Mouse (Mus musculus): ENCODE measurements around the gene Hist1h1e. TPM values are rescaled to one million over a fixed set of nuclear protein-coding genes. Genes with fewer than 3 reads are reported as not detected.
"Not testable (repeated sequence)": the region's sequence is repeated elsewhere in the genome, so short reads cannot be mapped to it uniquely, and the experiment has no call there.

Hist1h1e gene
- 18.4 and 19.5 TPM in 2 replicates for polyA plus RNA-seq (2016; fragmentation: Nextera tagmentation; extraction: Ambion mirVana)

DNA sequence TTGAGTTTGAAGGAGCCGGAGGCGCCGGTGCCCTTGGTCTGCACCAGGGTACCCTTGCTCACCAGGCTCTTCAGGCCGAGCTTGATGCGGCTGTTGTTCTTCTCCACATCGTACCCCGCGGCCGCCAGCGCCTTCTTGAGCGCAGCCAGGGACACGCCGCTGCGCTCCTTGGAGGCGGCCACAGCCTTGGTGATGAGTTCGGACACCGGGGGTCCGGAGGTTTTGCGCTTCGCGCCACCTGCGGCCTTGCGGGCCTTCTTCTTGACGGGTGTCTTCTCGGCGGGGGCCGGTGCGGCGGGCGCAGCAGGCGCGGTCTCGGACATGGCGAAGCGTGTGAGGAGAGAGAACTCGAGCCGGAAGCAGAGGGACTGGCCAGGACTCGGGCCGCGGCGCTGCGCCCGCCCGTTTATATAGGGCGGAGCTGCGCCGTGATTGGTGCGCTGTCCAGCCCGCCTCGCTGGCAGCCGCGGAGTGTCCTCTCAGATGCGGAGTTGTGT lies at the start of gene Hist1h1e:
Hist1h1e (minus strand) TSS at position 384 of the 497 bp plus-strand sequence.
- peak within 1 kb of the TSS; percentile 76 for H3K4me3 ChIP-seq
- under 1% methylated on average over 53 of the region's 53 CpGs for WGBS

DNA sequence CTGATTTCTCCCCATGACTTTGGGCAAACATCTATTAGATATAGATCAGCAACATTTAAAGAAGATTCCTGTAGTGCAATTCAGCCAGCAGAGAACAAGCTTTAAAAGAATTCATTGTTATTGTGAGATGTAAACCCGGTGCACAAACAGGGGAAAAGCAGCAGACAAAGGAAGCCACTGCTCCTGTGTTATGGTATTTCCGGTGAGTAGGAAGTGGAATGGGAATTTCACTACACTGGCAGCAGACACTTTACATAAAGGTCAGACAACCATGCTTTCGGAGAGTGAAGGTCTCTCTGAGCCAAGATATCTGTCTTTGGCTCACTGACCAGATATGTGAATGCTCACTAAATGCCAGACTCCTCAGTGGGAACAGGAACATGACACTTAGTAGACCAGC lies 40.2 kb upstream of the Hist1h1e start:
- no peaks in the 10 kb centered on the region for H3K9me3 ChIP-seq
- DNase-seq (ENCODE audit: low spot score): no peak
- no peak overlapping the region for H3K27ac ChIP-seq (replicated peaks)
- no peaks in the 10 kb centered on the region for H3K27me3 ChIP-seq (replicated peaks; ENCODE audit: low read depth, poor library complexity, severe bottlenecking)
- WGBS: 80% methylated on average over 3 of the region's 3 CpGs
- H3K36me3 ChIP-seq (replicated peaks): no peaks in the 10 kb centered on the region
- no peak overlapping the region for H3K4me3 ChIP-seq
- H3K4me1 ChIP-seq: no peaks in the 10 kb centered on the region

More for the DNA sequence above, at the start of gene Hist1h1e:
- not testable (repeated sequence) for H3K36me3 ChIP-seq (replicated peaks); H3K9me3 ChIP-seq; H3K27me3 ChIP-seq (replicated peaks; ENCODE audit: low read depth, poor library complexity, severe bottlenecking)
- Histone ChIP-seq H3K27ac (replicated peaks) (peak within 1 kb of the TSS; percentile 97), H3K4me1 (peaks cover 18% of the 10 kb centered on the region)
- DNase-seq (ENCODE audit: low spot score): peak; percentile 92

DNA sequence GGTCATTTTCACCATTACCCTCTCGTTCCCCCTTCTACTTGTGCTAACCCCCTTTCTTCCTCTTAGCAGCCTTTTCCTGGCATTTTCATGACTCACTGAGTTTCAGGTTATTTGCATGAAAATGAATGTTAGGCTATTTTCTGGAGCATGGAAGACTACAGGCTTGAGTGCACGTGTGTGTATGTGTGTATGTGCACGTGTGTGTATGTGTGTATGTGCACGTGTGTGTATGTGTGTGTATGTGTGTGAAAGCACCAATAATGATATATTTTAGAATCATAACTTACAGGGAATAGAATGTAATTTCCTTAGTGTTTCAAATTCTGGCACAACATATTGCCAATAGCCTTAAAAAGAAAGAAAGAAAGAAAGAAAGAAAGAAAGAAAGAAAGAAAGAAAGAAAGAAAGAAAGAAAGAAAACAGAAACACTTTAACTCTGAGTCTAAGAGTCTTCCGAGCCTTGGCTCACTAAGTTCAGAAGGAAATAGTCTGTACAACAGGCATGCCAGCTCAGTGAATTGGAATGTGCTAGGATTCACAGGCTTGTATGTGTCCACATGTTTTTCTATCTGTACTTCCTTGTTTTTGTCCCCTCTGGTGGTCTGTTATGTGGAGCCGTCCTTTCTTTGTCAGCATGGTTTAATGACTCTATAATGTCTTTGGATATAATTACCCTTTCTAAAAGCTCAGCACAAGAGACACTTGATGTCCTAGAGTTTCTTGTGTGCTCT lies 37.4 kb upstream of the Hist1h1e start:
- no peaks in the 10 kb centered on the region for H3K4me1 ChIP-seq
- no peaks in the 10 kb centered on the region for H3K9me3 ChIP-seq
- H3K27ac ChIP-seq (replicated peaks): no peak overlapping the region
- H3K27me3 ChIP-seq (replicated peaks; ENCODE audit: low read depth, poor library complexity, severe bottlenecking): no peaks in the 10 kb centered on the region
- DNase-seq (ENCODE audit: low spot score): no peak
- WGBS: 82% methylated on average over 6 of the region's 6 CpGs
- no peaks in the 10 kb centered on the region for H3K36me3 ChIP-seq (replicated peaks)
- H3K4me3 ChIP-seq: no peak overlapping the region

DNA sequence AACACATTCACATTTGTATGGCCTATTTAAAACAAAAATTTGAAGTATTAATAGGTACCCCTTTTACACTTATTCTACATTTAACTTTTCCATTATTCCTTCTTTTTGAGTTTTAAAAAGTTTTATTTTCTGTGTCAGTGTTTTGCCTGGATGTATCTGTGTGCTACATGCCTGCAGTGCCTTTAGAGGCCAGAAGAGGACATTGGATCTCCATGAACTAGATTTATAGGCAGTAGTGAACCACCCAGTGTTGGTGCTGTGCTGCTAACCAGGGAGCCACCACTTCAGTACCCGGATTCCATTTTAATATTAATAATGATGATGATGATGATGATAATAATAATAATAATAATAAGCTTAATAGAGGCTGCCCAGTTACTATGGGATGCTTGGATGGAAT lies 8.3 kb upstream of the Hist1h1e start:
- H3K36me3 ChIP-seq (replicated peaks): no peaks in the 10 kb centered on the region
- no peak overlapping the region for H3K4me3 ChIP-seq
- 45% methylated on average over 1 of the region's 1 CpGs for WGBS
- peaks cover 3% of the 10 kb centered on the region; the same call in 1 of the 2 replicates for H3K27me3 ChIP-seq (replicated peaks; ENCODE audit: low read depth, poor library complexity, severe bottlenecking)
- DNase-seq (ENCODE audit: low spot score): no peak
- H3K9me3 ChIP-seq: no peaks in the 10 kb centered on the region
- no peak overlapping the region for H3K27ac ChIP-seq (replicated peaks)
- no peaks in the 10 kb centered on the region for H3K4me1 ChIP-seq

DNA sequence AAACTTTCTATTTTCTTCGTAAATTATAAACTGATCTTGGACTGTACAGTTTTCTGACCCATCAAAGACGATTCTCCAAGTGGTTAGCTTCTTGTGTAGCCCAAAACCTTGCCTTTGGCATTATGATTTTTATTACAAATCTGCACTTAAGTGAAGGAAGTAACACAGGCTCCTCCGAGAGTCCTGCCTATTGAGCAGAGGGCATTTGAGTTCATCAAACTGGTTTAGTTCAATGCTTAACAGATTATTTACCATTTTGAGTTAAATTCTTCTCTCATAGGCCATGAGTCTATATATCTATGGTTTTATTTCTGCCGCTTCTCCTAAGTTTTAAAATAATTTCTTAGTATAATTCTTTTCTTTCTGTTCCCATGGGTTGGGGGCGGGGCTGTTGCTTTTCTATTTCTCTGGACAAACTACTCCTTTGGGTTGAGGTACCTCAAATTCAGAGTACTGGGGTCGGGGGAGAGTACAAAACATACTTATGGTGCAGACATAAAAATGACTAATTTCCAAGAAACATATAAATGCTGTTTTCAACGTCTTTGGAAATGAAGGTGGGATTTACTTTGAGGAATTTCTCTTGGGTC lies 598 bp upstream of the Hist1h1e start:
- H3K4me3 ChIP-seq: peak overlapping the region; percentile 76
- H3K9me3 ChIP-seq: no peaks in the 10 kb centered on the region
- H3K36me3 ChIP-seq (replicated peaks): no peaks in the 10 kb centered on the region
- WGBS: 31% methylated on average over 7 of the region's 7 CpGs
- no peak for DNase-seq (ENCODE audit: low spot score)
- H3K27me3 ChIP-seq (replicated peaks; ENCODE audit: low read depth, poor library complexity, severe bottlenecking): peaks cover 3% of the 10 kb centered on the region; the same call in 1 of the 2 replicates
- peaks cover 18% of the 10 kb centered on the region for H3K4me1 ChIP-seq
- peak overlapping the region; percentile 97 for H3K27ac ChIP-seq (replicated peaks)

DNA sequence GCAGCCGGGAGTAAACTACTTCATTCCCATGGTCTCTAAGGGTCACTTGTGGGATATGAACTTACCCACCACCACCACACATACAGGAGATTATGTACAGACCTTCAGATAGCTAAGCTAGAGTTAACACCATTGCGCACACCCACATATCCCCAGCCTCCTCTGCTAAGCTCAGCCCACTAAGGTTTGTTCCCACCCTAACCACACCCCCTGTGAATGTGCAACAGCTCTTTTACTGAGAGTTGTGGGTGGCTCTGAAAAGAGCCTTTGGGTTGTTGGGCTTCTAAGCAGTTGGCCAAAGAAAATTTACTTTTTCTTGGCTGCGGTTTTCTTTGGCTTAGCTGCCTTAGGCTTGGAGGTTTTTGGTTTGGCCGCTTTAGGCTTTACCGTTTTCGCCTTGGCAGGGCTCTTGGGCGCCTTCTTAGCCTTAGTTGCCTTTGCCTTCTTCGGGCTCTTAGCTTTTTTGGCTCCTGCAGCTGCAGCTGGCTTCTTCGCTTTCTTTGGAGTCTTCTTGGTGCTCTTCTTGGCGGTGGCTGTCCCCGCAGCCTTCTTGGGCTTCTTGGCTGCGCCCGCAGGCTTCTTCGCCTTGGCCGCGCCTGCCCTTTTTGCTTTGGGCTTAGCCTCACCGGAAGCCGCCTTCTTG lies 705 bp downstream of the Hist1h1e start:
- 0 out of 2 replicates have a peak, but pooled peaks cover 2% of the 10 kb centered on the region for H3K27me3 ChIP-seq (replicated peaks; ENCODE audit: low read depth, poor library complexity, severe bottlenecking)
- peak; percentile 74 for DNase-seq (ENCODE audit: low spot score)
- under 1% methylated on average over 18 of the region's 18 CpGs for WGBS
- peak overlapping the region; percentile 97 for H3K27ac ChIP-seq (replicated peaks)
- no peaks in the 10 kb centered on the region for H3K36me3 ChIP-seq (replicated peaks)
- no peaks in the 10 kb centered on the region for H3K9me3 ChIP-seq
- peaks cover 18% of the 10 kb centered on the region for H3K4me1 ChIP-seq
- H3K4me3 ChIP-seq: peak overlapping the region; percentile 76

DNA sequence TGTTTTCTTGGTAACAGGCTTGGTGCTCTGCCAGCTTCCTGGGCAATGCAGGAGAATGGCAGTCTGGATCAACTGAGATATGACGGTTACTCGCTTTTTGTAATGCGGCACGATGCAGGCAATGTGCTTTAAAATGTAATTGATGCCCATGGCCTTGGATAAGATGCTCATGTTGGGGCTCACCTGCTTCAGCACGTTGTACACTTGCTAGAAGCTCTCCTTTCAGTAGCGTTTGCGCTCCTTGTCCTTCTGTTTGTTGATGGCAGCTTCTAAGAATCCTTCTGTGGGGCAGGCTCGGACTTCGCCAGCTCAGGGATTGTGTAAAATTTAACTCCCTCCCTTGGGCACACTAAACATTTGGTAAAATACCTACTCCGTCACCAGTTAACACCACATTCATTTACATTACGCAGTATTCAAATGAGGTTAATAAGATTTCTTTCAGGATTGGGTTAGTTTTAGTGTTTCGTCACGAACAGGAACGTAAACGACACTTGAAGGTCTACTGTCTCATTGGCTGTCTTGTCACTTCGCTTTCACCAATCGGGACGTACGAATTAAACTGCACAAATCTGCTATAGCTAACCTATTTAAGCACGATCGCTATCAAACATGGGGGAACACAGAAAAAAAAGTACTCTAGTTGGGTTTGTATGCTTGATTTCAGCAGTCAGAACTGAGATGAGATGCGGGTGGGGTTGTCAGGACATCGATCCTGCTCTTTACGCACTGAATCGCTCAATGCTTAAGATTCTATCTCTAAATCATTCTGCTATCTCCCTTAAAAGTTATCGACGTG lies 1.4 kb downstream of the Hist1h1e start, which contains the start of gene Hist1h2be:
Hist1h2be (minus strand) TSS at position 392 of the 799 bp plus-strand sequence.
- Histone ChIP-seq H3K27ac (replicated peaks) (peak within 1 kb of the TSS; percentile 97), H3K9me3 (no peaks in the 10 kb centered on the region), H3K4me1 (peaks cover 18% of the 10 kb centered on the region), H3K36me3 (replicated peaks) (no peaks in the 10 kb centered on the region), H3K4me3 (peak within 1 kb of the TSS; percentile 76), H3K27me3 (replicated peaks; ENCODE audit: low read depth, poor library complexity, severe bottlenecking) (no peaks in the 10 kb centered on the region)
- DNase-seq (ENCODE audit: low spot score): peak; percentile 74
- 1% methylated on average over 27 of the region's 27 CpGs for WGBS

DNA sequence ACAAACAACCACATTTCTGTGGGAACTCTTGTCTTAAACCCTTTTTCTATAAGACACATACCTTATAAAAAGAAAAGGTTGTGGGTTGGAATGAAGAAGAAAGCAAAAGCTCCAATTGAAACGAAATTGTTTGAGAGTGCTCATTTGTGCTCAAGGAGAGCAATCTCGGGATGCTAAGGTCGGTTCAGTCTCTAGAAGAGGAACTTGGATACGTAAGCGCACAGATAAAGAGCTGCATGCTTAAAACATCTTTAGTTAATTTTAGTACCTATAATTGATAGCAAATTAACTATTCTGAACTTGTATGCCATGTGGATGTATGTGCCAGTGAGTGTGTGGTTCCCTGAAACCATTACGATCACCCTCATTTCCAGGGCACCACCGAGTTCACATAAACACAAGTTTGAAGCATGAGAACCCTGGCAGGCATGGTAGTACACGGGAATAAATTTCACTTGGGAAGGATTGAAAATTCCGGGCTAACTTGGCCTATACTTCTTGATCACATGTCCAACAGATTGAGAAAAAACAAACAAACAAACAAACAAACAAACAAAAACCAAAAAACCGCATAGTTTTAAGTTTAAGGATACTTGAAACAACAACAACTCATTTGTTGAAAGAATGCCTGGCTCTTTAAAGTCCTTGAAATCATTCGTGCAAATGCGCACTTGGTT lies 2.2 kb downstream of the Hist1h1e start:
- Histone ChIP-seq H3K4me3 (peak overlapping the region; percentile 76), H3K27ac (replicated peaks) (peak overlapping the region; percentile 97), H3K36me3 (replicated peaks) (no peaks in the 10 kb centered on the region), H3K9me3 (no peaks in the 10 kb centered on the region), H3K27me3 (replicated peaks; ENCODE audit: low read depth, poor library complexity, severe bottlenecking) (no peaks in the 10 kb centered on the region), H3K4me1 (peaks cover 18% of the 10 kb centered on the region)
- 65% methylated on average over 12 of the region's 12 CpGs for WGBS
- no peak for DNase-seq (ENCODE audit: low spot score)

DNA sequence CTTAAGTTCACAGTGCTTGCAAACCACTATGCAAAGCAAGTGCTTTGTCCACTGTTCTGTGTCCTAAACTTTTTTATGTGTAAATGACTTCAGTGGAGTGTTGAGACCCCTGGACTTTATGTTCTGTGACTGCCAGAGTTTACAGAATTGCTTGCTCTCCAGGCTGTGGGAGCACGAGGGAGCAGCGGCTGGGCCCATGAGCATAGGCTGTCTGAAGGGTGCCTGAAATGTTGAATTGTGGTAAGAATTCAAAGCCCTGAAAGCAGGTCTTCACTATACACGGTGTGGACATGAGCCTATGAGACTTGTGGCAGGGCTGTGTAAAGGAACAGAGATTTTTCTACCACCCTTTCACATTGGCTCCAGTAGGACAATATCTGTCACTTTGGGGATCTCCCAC lies 10.7 kb downstream of the Hist1h1e start:
- 94% methylated on average over 3 of the region's 3 CpGs for WGBS
- H3K27ac ChIP-seq (replicated peaks): no peak overlapping the region

DNA sequence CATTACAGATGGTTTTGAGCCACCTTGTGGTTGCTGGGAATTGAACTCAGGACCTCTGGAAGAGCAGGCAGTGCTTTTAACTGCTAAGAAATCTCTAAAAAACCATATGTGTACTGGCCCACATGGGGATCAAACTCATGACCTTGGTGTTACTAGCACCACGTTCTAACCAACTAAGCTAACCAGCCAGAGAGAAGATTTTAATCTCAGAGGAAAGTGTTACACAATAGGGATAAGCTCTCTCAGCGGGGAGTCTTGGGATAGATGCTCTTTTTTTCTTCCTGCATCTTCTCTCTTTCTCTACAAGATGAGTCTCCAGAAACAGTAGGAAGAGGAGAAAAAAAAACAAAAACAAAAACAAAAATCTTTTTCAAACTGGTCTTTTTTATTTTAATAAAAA lies 12.0 kb downstream of the Hist1h1e start:
- H3K4me3 ChIP-seq: no peak overlapping the region
- DNase-seq (ENCODE audit: low spot score): no peak

More for the DNA sequence above, 10.7 kb downstream of the Hist1h1e start:
- Histone ChIP-seq H3K36me3 (replicated peaks) (no peaks in the 10 kb centered on the region), H3K4me1 (no peaks in the 10 kb centered on the region), H3K27me3 (replicated peaks; ENCODE audit: low read depth, poor library complexity, severe bottlenecking) (no peaks in the 10 kb centered on the region), H3K9me3 (no peaks in the 10 kb centered on the region), H3K4me3 (no peak overlapping the region)
- no peak for DNase-seq (ENCODE audit: low spot score)

DNA sequence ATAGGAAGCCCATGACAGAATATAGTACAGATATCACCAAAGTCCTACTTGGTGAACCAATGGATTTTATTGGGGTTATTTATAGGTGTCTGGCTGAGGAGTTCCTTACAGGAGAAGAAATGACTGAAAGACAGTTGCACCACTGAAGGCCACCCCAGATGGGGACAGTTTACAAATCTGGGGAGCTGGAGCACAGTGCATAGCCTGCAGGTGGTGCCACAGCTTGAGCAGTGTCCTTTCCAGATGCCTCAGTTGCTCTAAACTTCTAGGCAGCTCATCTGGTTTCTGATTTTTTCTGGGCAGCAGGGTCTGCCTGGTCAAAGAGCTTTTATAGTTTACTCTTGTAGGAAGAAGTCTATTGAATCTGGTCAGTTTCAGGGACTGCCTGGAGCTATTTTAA lies 12.5 kb downstream of the Hist1h1e start:
- H3K27ac ChIP-seq (replicated peaks): no peak overlapping the region
- no peaks in the 10 kb centered on the region for H3K9me3 ChIP-seq

More for the DNA sequence above, 12.0 kb downstream of the Hist1h1e start:
- no peaks in the 10 kb centered on the region for H3K9me3 ChIP-seq
- no peaks in the 10 kb centered on the region for H3K36me3 ChIP-seq (replicated peaks)
- H3K4me1 ChIP-seq: no peaks in the 10 kb centered on the region
- H3K27me3 ChIP-seq (replicated peaks; ENCODE audit: low read depth, poor library complexity, severe bottlenecking): no peaks in the 10 kb centered on the region
- 70% methylated on average over 2 of the region's 2 CpGs for WGBS
- H3K27ac ChIP-seq (replicated peaks): no peak overlapping the region

More for the DNA sequence above, 12.5 kb downstream of the Hist1h1e start:
- Histone ChIP-seq H3K36me3 (replicated peaks) (no peaks in the 10 kb centered on the region), H3K4me3 (no peak overlapping the region), H3K4me1 (no peaks in the 10 kb centered on the region), H3K27me3 (replicated peaks; ENCODE audit: low read depth, poor library complexity, severe bottlenecking) (no peaks in the 10 kb centered on the region)
- DNase-seq (ENCODE audit: low spot score): no peak
